Mouse (Mus musculus): Measurements from ENCODE around the gene Nek6. TPM values are rescaled to one million over a fixed set of nuclear protein-coding genes. Genes with fewer than 3 reads are reported as not detected.

The Nek6 gene
- polyA plus RNA-seq, 1 experiment = 17.2 TPM

- 96% methylated on average over 6 of the region's 6 CpGs for WGBS
- Histone ChIP-seq H3K27ac (ENCODE audit: control insufficient read depth, insufficient read depth, low read length) (no peak overlapping the region), H3K36me3 (ENCODE audit: control insufficient read depth, insufficient read depth, low read length) (peaks cover 25% of the 10 kb centered on the region), H3K4me3 (ENCODE audit: control insufficient read depth, insufficient read depth, low read length) (no peak overlapping the region), H3K27me3 (ENCODE audit: control insufficient read depth, insufficient read depth, low read length) (no peaks in the 10 kb centered on the region), H3K4me1 (replicated peaks; ENCODE audit: control insufficient read depth, insufficient read depth, low read length) (no peaks in the 10 kb centered on the region)
- TF ChIP-seq CTCF (IDR thresholded peaks at IDR 0.05; ENCODE audit: borderline replicate concordance, control insufficient read depth, extremely low read depth, insufficient read depth, low read length, poor library complexity) (no peak), POLR2A (IDR thresholded peaks at IDR 0.05; ENCODE audit: control insufficient read depth, extremely low read depth, insufficient read depth, low read length, poor library complexity) (no peak)
- no peak for DNase-seq
Measured at GRCm38 (mm10) chr2:38586733-38587132, 75.3 kb downstream of the Nek6 start.

GRCm38 (mm10) chr2:38591751-38592459 is 80.5 kb downstream of the Nek6 start:
- Histone ChIP-seq H3K4me3 (ENCODE audit: control insufficient read depth, insufficient read depth, low read length) (no peak overlapping the region), H3K27ac (ENCODE audit: control insufficient read depth, insufficient read depth, low read length) (no peak overlapping the region), H3K36me3 (ENCODE audit: control insufficient read depth, insufficient read depth, low read length) (peaks cover 18% of the 10 kb centered on the region), H3K4me1 (replicated peaks; ENCODE audit: control insufficient read depth, insufficient read depth, low read length) (no peaks in the 10 kb centered on the region), H3K27me3 (ENCODE audit: control insufficient read depth, insufficient read depth, low read length) (no peaks in the 10 kb centered on the region)
- DNase-seq = no peak
- 80% methylated on average over 6 of the region's 6 CpGs for WGBS
- no peak for TF ChIP-seq POLR2A (IDR thresholded peaks at IDR 0.05; ENCODE audit: control insufficient read depth, extremely low read depth, insufficient read depth, low read length, poor library complexity)

DNA sequence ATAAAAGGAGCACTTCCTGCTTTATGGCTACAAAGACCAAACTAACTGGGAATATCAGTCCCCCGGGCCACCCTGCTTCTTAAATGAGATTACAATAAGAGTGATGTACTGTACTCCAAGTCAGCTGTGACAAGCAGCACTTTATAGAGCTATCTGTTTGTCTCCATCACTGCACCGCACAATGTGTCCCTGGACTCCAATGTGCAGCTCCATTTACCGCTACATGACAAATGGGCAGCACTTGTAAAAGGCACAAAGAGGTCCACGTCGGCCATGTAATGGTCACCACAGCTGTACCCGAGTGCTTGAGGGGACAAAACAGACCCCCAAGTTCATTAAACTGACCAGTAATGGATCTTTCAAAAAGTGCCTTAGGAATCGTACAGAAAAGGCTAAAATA is 83.4 kb downstream of the Nek6 start:
- DNase-seq = no peak
- WGBS = 96% methylated on average over 7 of the region's 7 CpGs
- no peaks in the 10 kb centered on the region for H3K4me1 ChIP-seq (replicated peaks; ENCODE audit: control insufficient read depth, insufficient read depth, low read length)
- TF ChIP-seq CTCF (IDR thresholded peaks at IDR 0.05; ENCODE audit: borderline replicate concordance, control insufficient read depth, extremely low read depth, insufficient read depth, low read length, poor library complexity) (no peak), POLR2A (IDR thresholded peaks at IDR 0.05; ENCODE audit: control insufficient read depth, extremely low read depth, insufficient read depth, low read length, poor library complexity) (no peak)
- no peaks in the 10 kb centered on the region for H3K27me3 ChIP-seq (ENCODE audit: control insufficient read depth, insufficient read depth, low read length)
- no peak overlapping the region for H3K27ac ChIP-seq (ENCODE audit: control insufficient read depth, insufficient read depth, low read length)
- H3K36me3 ChIP-seq (ENCODE audit: control insufficient read depth, insufficient read depth, low read length) = peaks cover 8% of the 10 kb centered on the region
- H3K4me3 ChIP-seq (ENCODE audit: control insufficient read depth, insufficient read depth, low read length) = no peak overlapping the region

GRCm38 (mm10) chr2:38597896-38598295 is 86.5 kb downstream of the Nek6 start:
- H3K4me3 ChIP-seq (ENCODE audit: control insufficient read depth, insufficient read depth, low read length) = no peak overlapping the region
- no peak for DNase-seq
- no peaks in the 10 kb centered on the region for H3K36me3 ChIP-seq (ENCODE audit: control insufficient read depth, insufficient read depth, low read length)
- H3K27me3 ChIP-seq (ENCODE audit: control insufficient read depth, insufficient read depth, low read length) = no peaks in the 10 kb centered on the region
- 100% methylated on average over 1 of the region's 1 CpGs for WGBS
- no peaks in the 10 kb centered on the region for H3K4me1 ChIP-seq (replicated peaks; ENCODE audit: control insufficient read depth, insufficient read depth, low read length)
- TF ChIP-seq CTCF (IDR thresholded peaks at IDR 0.05; ENCODE audit: borderline replicate concordance, control insufficient read depth, extremely low read depth, insufficient read depth, low read length, poor library complexity) (no peak), POLR2A (IDR thresholded peaks at IDR 0.05; ENCODE audit: control insufficient read depth, extremely low read depth, insufficient read depth, low read length, poor library complexity) (no peak)
- H3K27ac ChIP-seq (ENCODE audit: control insufficient read depth, insufficient read depth, low read length) = no peak overlapping the region

DNA sequence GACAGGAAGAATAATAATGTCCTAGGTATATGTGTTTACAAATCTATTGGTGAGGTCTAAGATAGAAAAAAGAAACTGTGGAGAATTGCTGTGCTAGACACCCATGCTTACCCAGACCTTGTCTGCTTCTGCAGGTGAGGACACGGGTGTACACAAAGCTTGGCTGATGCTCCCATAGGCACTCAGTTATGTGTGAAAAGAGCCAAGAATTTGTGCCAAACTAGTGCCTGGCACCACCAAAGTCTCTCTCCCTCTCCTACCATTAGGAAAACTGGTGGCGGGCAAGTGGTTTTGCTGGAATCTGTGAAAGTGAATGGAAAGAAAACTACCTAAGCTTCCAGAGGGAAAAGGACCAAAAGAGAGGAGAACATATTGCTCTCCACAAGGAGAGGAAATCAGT is 87.0 kb downstream of the Nek6 start:
- whole genome bisulfite sequencing = 93% methylated on average over 2 of the region's 2 CpGs
- H3K27ac ChIP-seq (ENCODE audit: control insufficient read depth, insufficient read depth, low read length) = no peak overlapping the region

DNA sequence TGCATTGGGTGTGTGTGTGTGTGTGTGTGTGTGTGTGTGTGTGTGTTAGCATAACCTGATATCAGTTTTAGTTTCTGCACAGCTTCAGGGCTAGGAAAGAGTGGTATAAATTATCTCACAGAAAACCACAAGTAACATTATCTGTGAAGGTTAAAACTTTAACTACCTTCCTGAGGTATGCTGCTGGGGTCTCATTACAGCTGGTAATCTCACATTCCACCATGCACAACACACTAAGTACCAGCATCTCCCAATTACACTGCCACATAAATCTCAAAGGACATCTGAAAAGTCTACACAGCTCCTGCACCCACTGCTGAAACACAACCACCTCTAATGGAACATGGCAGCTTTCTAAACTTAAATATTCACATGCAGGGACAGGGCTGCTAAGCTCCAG is 89.4 kb downstream of the Nek6 start:
- Histone ChIP-seq H3K36me3 (ENCODE audit: control insufficient read depth, insufficient read depth, low read length) (no peaks in the 10 kb centered on the region), H3K4me1 (replicated peaks; ENCODE audit: control insufficient read depth, insufficient read depth, low read length) (no peaks in the 10 kb centered on the region), H3K27ac (ENCODE audit: control insufficient read depth, insufficient read depth, low read length) (no peak overlapping the region), H3K27me3 (ENCODE audit: control insufficient read depth, insufficient read depth, low read length) (no peaks in the 10 kb centered on the region), H3K4me3 (ENCODE audit: control insufficient read depth, insufficient read depth, low read length) (no peak overlapping the region)
- TF ChIP-seq CTCF (IDR thresholded peaks at IDR 0.05; ENCODE audit: borderline replicate concordance, control insufficient read depth, extremely low read depth, insufficient read depth, low read length, poor library complexity) = no peak
- DNase-seq = no peak

More for the DNA sequence above, 87.0 kb downstream of the Nek6 start:
- no peak for TF ChIP-seq CTCF (IDR thresholded peaks at IDR 0.05; ENCODE audit: borderline replicate concordance, control insufficient read depth, extremely low read depth, insufficient read depth, low read length, poor library complexity)
- TF ChIP-seq POLR2A (IDR thresholded peaks at IDR 0.05; ENCODE audit: control insufficient read depth, extremely low read depth, insufficient read depth, low read length, poor library complexity) = no peak
- Histone ChIP-seq H3K36me3 (ENCODE audit: control insufficient read depth, insufficient read depth, low read length) (no peaks in the 10 kb centered on the region), H3K4me3 (ENCODE audit: control insufficient read depth, insufficient read depth, low read length) (no peak overlapping the region), H3K27me3 (ENCODE audit: control insufficient read depth, insufficient read depth, low read length) (no peaks in the 10 kb centered on the region), H3K4me1 (replicated peaks; ENCODE audit: control insufficient read depth, insufficient read depth, low read length) (no peaks in the 10 kb centered on the region)
- DNase-seq = no peak

DNA sequence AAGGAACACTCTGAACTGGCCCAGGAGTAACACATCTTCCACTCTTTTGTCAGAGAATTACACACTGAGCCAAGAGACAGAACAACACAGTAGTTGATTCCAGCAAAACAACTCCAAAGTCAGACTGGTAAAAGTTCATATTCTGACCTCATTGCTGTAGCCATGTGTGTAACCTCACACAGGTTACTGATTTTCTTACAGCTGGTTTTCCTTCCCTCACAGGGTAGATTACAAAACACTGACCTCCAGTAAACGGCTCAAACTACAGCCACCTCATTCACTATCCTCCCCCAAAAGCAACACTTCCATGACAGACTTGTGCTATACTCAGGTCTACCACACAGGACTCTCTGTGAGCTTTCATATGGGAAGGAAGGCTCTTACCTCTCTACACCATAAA is 96.3 kb downstream of the Nek6 start:
- TF ChIP-seq POLR2A (IDR thresholded peaks at IDR 0.05; ENCODE audit: control insufficient read depth, extremely low read depth, insufficient read depth, low read length, poor library complexity) = no peak
- no peak for TF ChIP-seq CTCF (IDR thresholded peaks at IDR 0.05; ENCODE audit: borderline replicate concordance, control insufficient read depth, extremely low read depth, insufficient read depth, low read length, poor library complexity)
- no peak for DNase-seq
- H3K27me3 ChIP-seq (ENCODE audit: control insufficient read depth, insufficient read depth, low read length) = no peaks in the 10 kb centered on the region
- WGBS = 90% methylated on average over 1 of the region's 1 CpGs
- H3K36me3 ChIP-seq (ENCODE audit: control insufficient read depth, insufficient read depth, low read length) = peaks cover 23% of the 10 kb centered on the region
- H3K4me3 ChIP-seq (ENCODE audit: control insufficient read depth, insufficient read depth, low read length) = no peak overlapping the region
- no peak overlapping the region for H3K27ac ChIP-seq (ENCODE audit: control insufficient read depth, insufficient read depth, low read length)
- H3K4me1 ChIP-seq (replicated peaks; ENCODE audit: control insufficient read depth, insufficient read depth, low read length) = no peaks in the 10 kb centered on the region

All from thymus, adult 2 months (tissue).